Mouse (Mus musculus): ENCODE data around the gene Usf3.

- TF ChIP-seq POLR2A (IDR thresholded peaks at IDR 0.05; ENCODE audit: low read depth, low read length) (no peak), CTCF (conservative IDR thresholded peaks at IDR 0.05; ENCODE audit: insufficient read depth, insufficient read length, low read depth, low read length) (no peak)
Observed at GRCm38 (mm10) chr16:44271371-44272038, 98.5 kb downstream of the Usf3 start.

All from kidney, adult 2 months (tissue).